Mouse (Mus musculus) left cerebral cortex, adult 18-20 months (tissue): ENCODE data around the gene Gm6993. TPM values are rescaled to one million over a fixed set of nuclear protein-coding genes. Genes with fewer than 3 reads are reported as not detected.

Experiments used
- DNase-seq, 2 experiments: peaks; one replicate each; pipeline ENCODE4 v3.0.0; 2021 to 2022; ENCODE audit warnings: low spot score in 2 of 2, mixed read lengths in 1 of 2
- long read RNA-seq, 2 experiments: library from polyadenylated mRNA; stranded (forward); transcript quantifications; one replicate each; pipeline ENCODE4 v2.0.0; 2021
- total RNA-seq, 2 experiments: library from RNA; stranded (reverse); gene quantifications; 2 replicates each; pipeline ENCODE4 v1.2.3; 2021

Gm6993 gene
- not detected for total RNA-seq
- long read RNA-seq, experiment 1, result 0 reads
- long read RNA-seq, experiment 2, result 0 reads

GRCm38 (mm10) chr12:31240470-31240869 lies at the start of gene Gm6993:
Gm6993 (plus strand) TSS chr12:31240770.
- DNase-seq, result no peak

GRCm38 (mm10) chr12:31191329-31191954 lies 49.1 kb upstream of the Gm6993 start:
- no peak for DNase-seq

GRCm38 (mm10) chr12:31202509-31202908 lies 38.1 kb upstream of the Gm6993 start:
- no peak for DNase-seq

- DNase-seq, result no peak
Observed at GRCm38 (mm10) chr12:31203746-31204455, 36.7 kb upstream of the Gm6993 start.

GRCm38 (mm10) chr12:31204898-31205297 lies 35.7 kb upstream of the Gm6993 start:
- no peak for DNase-seq

- no peak for DNase-seq
Observed at GRCm38 (mm10) chr12:31205983-31206633, 34.5 kb upstream of the Gm6993 start.

- no peak for DNase-seq
Observed at GRCm38 (mm10) chr12:31208766-31209165, 31.8 kb upstream of the Gm6993 start.

GRCm38 (mm10) chr12:31209377-31209805 lies 31.2 kb upstream of the Gm6993 start:
- no peak for DNase-seq

GRCm38 (mm10) chr12:31213556-31213955 lies 27.0 kb upstream of the Gm6993 start:
- peak in 1 of 2 experiments; percentile 22 for DNase-seq

GRCm38 (mm10) chr12:31215003-31215402 lies 25.6 kb upstream of the Gm6993 start:
- DNase-seq, result no peak

GRCm38 (mm10) chr12:31217232-31217631 lies 23.3 kb upstream of the Gm6993 start:
- no peak for DNase-seq

GRCm38 (mm10) chr12:31218774-31219173 lies 21.8 kb upstream of the Gm6993 start:
- no peak for DNase-seq

- DNase-seq, result no peak
Observed at GRCm38 (mm10) chr12:31221522-31221921, 19.0 kb upstream of the Gm6993 start.

- no peak for DNase-seq
Observed at GRCm38 (mm10) chr12:31222282-31222681, 18.3 kb upstream of the Gm6993 start.

- DNase-seq, result no peak
Observed at GRCm38 (mm10) chr12:31222741-31223140, 17.8 kb upstream of the Gm6993 start.

- DNase-seq, result no peak
Observed at GRCm38 (mm10) chr12:31225451-31225850, 15.1 kb upstream of the Gm6993 start.

GRCm38 (mm10) chr12:31227167-31227566 lies 13.4 kb upstream of the Gm6993 start:
- DNase-seq, result no peak

- DNase-seq, result no peak
Observed at GRCm38 (mm10) chr12:31228878-31229277, 11.7 kb upstream of the Gm6993 start.

- DNase-seq, result no peak
Observed at GRCm38 (mm10) chr12:31232635-31233034, 7.9 kb upstream of the Gm6993 start.

- no peak for DNase-seq
Observed at GRCm38 (mm10) chr12:31235018-31235417, 5.6 kb upstream of the Gm6993 start.

GRCm38 (mm10) chr12:31236861-31237595 lies 3.5 kb upstream of the Gm6993 start:
- DNase-seq, result peak in 1 of 2 experiments; percentile 4
